Mouse (Mus musculus) midbrain, embryonic 13.5 days (tissue): ENCODE data around the gene Ttc25. TPM values are rescaled to one million over a fixed set of nuclear protein-coding genes. Genes with fewer than 3 reads are reported as not detected.
A peak's percentile ranks its signal among the peaks of the same experiment; 100 is the strongest.
"Not testable (repeated sequence)": the region's sequence is repeated elsewhere in the genome, so short reads cannot be mapped to it uniquely, and the experiment has no call there.

ENCODE experiments used
- ATAC-seq: fragments of 200-750 bp; cut with Nextera tagmentation; 2 replicates; pipeline ENCODE4 v1.8.0; 2017; ENCODE audit warnings: mild to moderate bottlenecking, moderate TSS enrichment, moderate library complexity
- H3K27ac ChIP-seq: fragments of 300-500 bp; sonication (generic); 2 replicates; pipeline ENCODE4 v1.5.1; 2015; ENCODE audit warnings: inconsistent platforms, mild to moderate bottlenecking, moderate library complexity
- H3K27me3 ChIP-seq: fragments of 300-500 bp; sonication (generic); 2 replicates; pipeline ENCODE4 v1.6.1; 2015; ENCODE audit warnings: mild to moderate bottlenecking, inconsistent platforms
- H3K36me3 ChIP-seq: fragments of 300-500 bp; sonication (generic); 2 replicates; pipeline ENCODE4 v1.6.1; 2015; ENCODE audit warnings: mild to moderate bottlenecking, inconsistent platforms
- H3K4me1 ChIP-seq: fragments of 300-500 bp; sonication (generic); replicated peaks from 2 replicates; pipeline ENCODE4 v1.6.1; 2015; ENCODE audit warnings: inconsistent platforms
- H3K4me2 ChIP-seq: fragments of 300-500 bp; sonication (generic); replicated peaks from 2 replicates; pipeline ENCODE4 v1.6.1; 2015; ENCODE audit warnings: moderate library complexity, mild to moderate bottlenecking, inconsistent platforms
- H3K4me3 ChIP-seq: fragments of 300-500 bp; sonication (generic); replicated peaks from 2 replicates; pipeline ENCODE4 v1.5.1; 2015; ENCODE audit warnings: mild to moderate bottlenecking, inconsistent platforms
- H3K9ac ChIP-seq: fragments of 300-500 bp; sonication (generic); replicated peaks from 2 replicates; pipeline ENCODE4 v1.6.1; 2015; ENCODE audit warnings: mild to moderate bottlenecking, inconsistent platforms
- H3K9me3 ChIP-seq: fragments of 300-500 bp; sonication (generic); 2 replicates; pipeline ENCODE4 v1.6.1; 2016; ENCODE audit warnings: mild to moderate bottlenecking, inconsistent platforms
- WGBS: fragments of 180-500 bp; shearing (Covaris S2); methylation state at CpG from one replicate; pipeline ENCODE4 v1.1.7; 2015; 5-methylcytosine and 5-hydroxymethylcytosine counted together
- polyA plus RNA-seq: library from polyadenylated mRNA; unstranded; fragments of >200 nt; fragmentation: Nextera tagmentation; extraction: Ambion mirVana; gene quantifications from 2 replicates; pipeline ENCODE4 v1.2.1, GENCODE M21; 2015

Ttc25 gene
- polyA plus RNA-seq, 1 experiment from 2014 or later = 3.0 TPM

DNA sequence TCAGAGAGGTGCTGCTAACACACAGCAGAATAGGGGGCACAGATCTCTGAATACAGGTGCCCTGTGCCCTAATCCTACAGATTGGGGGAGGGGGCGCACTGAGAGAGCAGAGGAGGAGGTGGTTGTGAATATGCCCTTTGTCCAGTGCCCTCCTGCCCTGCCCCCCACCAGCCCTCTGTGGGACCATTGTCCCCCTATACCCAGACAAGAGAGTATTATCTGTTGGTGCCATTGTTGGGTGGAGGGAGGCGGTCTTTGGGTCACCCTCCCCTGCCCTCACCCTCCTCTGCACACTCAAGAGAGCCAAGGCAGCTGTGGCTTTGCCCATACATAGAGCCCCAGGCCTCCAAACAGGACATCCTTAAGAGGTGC, 30.1 kb downstream of the Ttc25 start:
- Histone ChIP-seq H3K4me1 (peaks cover 28% of the 10 kb centered on the region), H3K27me3 (peaks cover 11% of the 10 kb centered on the region; the same call in 1 of the 2 replicates)
- ATAC-seq = peak; percentile 28

DNA sequence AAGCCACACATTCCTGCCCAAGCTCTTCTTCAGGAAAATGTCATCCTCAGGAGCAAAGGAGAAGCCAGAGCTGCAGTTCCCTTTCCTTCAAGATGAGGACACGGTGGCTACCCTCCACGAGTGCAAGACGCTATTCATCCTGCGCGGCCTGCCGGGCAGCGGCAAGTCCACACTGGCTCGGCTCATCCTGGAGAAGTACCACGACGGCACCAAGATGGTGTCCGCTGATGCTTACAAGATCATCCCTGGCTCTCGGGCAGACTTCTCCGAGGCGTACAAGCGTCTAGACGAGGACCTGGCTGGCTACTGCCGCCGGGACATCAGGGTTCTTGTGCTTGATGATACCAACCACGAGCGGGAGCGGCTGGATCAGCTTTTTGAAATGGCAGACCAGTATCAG, 30.8 kb downstream of the Ttc25 start:
- WGBS = 75% methylated on average over 21 of the region's 21 CpGs
- no peak for ATAC-seq
- Histone ChIP-seq H3K27me3 (peaks cover 11% of the 10 kb centered on the region; the same call in 1 of the 2 replicates), H3K9ac (0 out of 2 replicates have a peak overlapping the region, but pooled peaks have one; percentile 8), H3K4me2 (no peak overlapping the region), H3K27ac (no peak overlapping the region), H3K4me3 (no peak overlapping the region), H3K36me3 (peaks cover 31% of the 10 kb centered on the region), H3K4me1 (peaks cover 21% of the 10 kb centered on the region), H3K9me3 (no peaks in the 10 kb centered on the region)

More for the DNA sequence above, 30.1 kb downstream of the Ttc25 start:
- H3K36me3 ChIP-seq = peaks cover 23% of the 10 kb centered on the region
- peak overlapping the region; percentile 60 for H3K4me3 ChIP-seq
- H3K27ac ChIP-seq = peak overlapping the region; percentile 16; the same call in 1 of the 2 replicates
- peak overlapping the region; percentile 83 for H3K4me2 ChIP-seq
- no peaks in the 10 kb centered on the region for H3K9me3 ChIP-seq
- whole genome bisulfite sequencing = 25% methylated on average over 2 of the region's 2 CpGs
- peak overlapping the region; percentile 65 for H3K9ac ChIP-seq

DNA sequence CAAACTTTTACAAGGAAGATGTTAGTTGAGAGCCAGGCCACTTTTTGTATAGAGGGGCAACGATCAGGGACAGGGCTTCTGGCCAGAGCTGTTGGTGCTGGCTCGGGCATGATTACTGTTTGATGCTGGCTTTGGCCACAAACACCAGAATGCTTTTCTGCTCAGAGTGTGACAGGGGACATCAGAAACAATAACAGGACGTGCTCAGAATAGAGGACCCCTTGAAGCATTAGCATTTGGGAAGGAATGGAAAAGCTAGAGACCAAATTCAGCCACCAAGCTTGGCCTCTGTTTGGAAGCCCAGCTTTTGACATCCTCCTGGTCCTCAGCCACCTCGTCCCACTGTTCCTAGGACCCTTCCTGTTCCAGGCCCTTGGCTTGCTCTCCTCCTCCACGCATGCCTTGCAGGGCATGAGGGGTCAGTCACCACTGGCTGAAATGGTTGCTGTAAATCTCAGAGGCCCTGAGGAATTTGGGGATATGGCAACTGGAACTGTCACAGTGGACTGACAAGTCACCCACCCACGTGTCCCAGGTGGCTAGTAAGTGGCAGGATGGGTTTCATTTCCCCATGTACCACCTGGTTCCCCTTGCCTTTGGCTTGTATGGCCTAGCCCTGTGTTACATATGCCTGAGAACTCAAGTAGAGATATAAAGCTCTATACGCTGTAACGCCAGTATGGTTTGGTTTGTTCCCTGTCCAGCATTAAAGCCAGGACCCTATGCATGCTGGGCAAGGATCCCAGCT, 32.6 kb downstream of the Ttc25 start:
- ATAC-seq = no peak
- H3K4me1 ChIP-seq = peaks cover 19% of the 10 kb centered on the region
- H3K4me2 ChIP-seq = no peak overlapping the region
- H3K9ac ChIP-seq = no peak overlapping the region
- no peaks in the 10 kb centered on the region for H3K27me3 ChIP-seq
- H3K27ac ChIP-seq = peak overlapping the region; percentile 30; the same call in 1 of the 2 replicates
- WGBS = 84% methylated on average over 8 of the region's 8 CpGs
- peaks cover 49% of the 10 kb centered on the region for H3K36me3 ChIP-seq
- H3K4me3 ChIP-seq = no peak overlapping the region
- H3K9me3 ChIP-seq = no peaks in the 10 kb centered on the region

DNA sequence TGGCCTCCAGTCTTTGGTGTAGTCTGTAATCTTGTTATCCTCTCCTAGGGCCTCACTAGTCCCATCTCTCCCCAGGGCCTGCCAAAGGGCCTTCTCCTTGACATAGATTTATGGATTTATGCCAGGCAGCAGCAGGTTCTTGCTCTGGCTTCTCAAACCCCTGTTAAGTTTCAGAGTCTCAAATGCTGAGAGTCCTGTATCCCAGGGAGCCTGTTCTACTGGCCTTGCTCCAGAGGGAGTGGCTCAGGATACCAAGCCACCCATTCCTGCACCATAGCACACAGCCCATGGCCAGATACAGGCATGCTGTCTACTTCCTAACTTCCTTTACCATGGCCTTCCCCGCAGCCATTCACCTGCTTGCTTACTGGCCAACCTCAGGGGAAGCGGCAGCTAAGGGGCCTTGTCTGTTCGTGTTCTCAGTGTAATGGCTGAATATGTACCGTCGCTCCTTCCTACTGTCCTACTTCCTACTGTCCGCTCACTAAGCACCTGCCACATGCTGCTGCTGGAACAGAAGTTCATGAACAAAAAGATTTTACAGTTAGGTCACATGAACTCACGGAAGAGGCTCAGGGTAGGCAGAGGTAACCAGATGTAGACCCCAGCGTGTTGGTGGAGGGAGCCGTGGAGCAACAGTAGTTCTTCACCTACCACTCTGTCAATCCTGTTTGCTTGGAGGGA, 33.9 kb downstream of the Ttc25 start:
- H3K9me3 ChIP-seq = no peaks in the 10 kb centered on the region
- H3K4me1 ChIP-seq = peaks cover 19% of the 10 kb centered on the region
- 93% methylated on average over 9 of the region's 9 CpGs for WGBS
- H3K9ac ChIP-seq = no peak overlapping the region
- peaks cover 61% of the 10 kb centered on the region for H3K36me3 ChIP-seq
- ATAC-seq = no peak
- no peak overlapping the region for H3K4me2 ChIP-seq
- H3K27me3 ChIP-seq = no peaks in the 10 kb centered on the region
- H3K4me3 ChIP-seq = no peak overlapping the region
- no peak overlapping the region for H3K27ac ChIP-seq

DNA sequence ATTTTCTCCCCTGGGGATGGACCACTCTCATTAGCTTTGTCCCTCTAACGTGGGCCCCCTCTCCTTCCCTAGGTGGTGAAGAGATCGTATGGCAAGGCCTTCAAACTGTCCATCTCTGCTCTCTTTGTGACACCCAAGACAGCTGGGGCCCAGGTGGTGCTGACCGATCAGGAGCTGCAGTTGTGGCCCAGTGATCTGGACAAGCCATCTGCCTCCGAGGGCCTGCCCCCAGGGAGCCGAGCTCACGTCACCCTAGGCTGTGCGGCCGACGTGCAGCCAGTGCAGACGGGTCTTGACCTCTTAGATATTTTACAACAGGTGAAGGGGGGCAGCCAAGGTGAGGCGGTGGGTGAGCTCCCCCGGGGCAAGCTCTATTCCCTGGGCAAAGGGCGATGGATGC, 34.9 kb downstream of the Ttc25 start:
- WGBS = 93% methylated on average over 13 of the region's 13 CpGs
- peaks cover 71% of the 10 kb centered on the region for H3K36me3 ChIP-seq
- H3K4me2 ChIP-seq = no peak overlapping the region
- H3K9me3 ChIP-seq = no peaks in the 10 kb centered on the region
- no peaks in the 10 kb centered on the region for H3K27me3 ChIP-seq
- H3K4me1 ChIP-seq = peaks cover 12% of the 10 kb centered on the region
- no peak overlapping the region for H3K9ac ChIP-seq
- no peak overlapping the region for H3K4me3 ChIP-seq
- H3K27ac ChIP-seq = no peak overlapping the region
- ATAC-seq = no peak

DNA sequence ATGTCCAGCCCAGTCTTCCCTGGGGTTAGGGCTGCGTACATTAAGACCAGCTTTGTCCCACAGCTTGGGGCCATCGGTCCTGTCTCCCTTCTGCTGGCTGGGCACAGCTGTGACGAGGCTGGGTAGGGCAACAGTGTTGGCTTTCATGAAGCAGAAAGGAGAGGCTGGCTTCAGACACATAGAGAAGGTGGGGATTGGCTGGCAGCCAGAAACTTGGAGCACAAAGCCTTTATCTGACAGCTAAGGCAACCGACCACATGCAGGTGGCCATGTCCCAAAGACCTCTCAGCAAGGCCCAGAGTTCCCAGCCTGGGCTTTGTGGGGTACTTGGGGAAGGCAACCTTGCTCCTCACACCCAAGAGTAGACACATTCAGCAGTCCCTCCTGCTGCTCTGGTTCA, 36.3 kb downstream of the Ttc25 start:
- WGBS = 77% methylated on average over 4 of the region's 4 CpGs
- H3K4me3 ChIP-seq = no peak overlapping the region
- 0 out of 2 replicates have a peak overlapping the region, but pooled peaks have one; percentile 7 for H3K27ac ChIP-seq
- H3K9me3 ChIP-seq = no peaks in the 10 kb centered on the region
- no peaks in the 10 kb centered on the region for H3K27me3 ChIP-seq
- no peak overlapping the region for H3K4me2 ChIP-seq
- H3K36me3 ChIP-seq = peaks cover 86% of the 10 kb centered on the region
- ATAC-seq = no peak; the same call in 1 of the 2 replicates
- no peaks in the 10 kb centered on the region for H3K4me1 ChIP-seq
- no peak overlapping the region for H3K9ac ChIP-seq

DNA sequence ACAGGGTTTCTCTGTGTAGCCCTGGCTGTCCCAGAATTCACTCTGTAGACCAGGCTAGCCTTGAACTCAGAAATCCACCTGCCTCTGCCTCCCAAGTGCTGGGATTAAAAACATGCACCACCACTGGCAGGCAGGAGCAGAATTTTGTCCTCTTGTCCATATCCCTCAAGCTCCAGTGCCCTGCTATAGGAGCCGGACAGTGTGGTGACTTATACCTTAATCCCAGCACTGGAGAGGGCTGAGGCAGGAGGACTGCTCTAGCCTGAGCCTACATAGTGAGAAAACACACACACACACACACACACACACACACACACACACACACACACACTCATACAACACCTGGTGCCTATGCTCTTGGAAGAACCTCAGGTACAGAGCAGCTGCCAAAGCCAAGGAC, 37.0 kb downstream of the Ttc25 start:
- H3K4me3 ChIP-seq, H3K4me2 ChIP-seq, H3K9ac ChIP-seq, H3K27me3 ChIP-seq, ATAC-seq, H3K27ac ChIP-seq, H3K4me1 ChIP-seq, H3K9me3 ChIP-seq: not testable (repeated sequence)
- WGBS = 90% methylated on average over 1 of the region's 1 CpGs
- peaks cover 93% of the 10 kb centered on the region for H3K36me3 ChIP-seq

DNA sequence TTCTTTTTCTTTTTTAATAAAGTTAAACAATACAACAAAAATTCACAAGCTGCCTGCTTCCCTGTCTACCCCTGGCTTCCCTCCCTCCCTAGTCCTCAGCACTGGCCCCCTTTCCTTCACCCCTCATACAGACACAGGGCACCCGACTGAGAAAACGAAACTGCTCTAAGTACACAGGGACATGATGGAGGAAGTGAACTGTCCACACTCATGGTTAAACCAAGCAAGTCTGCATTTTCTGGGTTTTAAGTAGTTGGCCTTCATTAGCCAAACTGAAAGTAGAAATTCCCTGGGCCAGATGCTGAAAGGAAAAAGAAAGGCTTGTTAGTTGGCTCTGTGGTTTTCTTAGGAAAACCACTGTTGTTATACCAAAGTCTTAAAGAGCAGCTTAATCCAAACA, 37.4 kb downstream of the Ttc25 start:
- Histone ChIP-seq H3K27ac (no peak overlapping the region), H3K9me3 (no peaks in the 10 kb centered on the region), H3K9ac (no peak overlapping the region), H3K4me3 (no peak overlapping the region), H3K4me1 (no peaks in the 10 kb centered on the region), H3K36me3 (peaks cover 97% of the 10 kb centered on the region), H3K27me3 (no peaks in the 10 kb centered on the region), H3K4me2 (no peak overlapping the region)
- WGBS = 94% methylated on average over 2 of the region's 2 CpGs
- no peak for ATAC-seq

DNA sequence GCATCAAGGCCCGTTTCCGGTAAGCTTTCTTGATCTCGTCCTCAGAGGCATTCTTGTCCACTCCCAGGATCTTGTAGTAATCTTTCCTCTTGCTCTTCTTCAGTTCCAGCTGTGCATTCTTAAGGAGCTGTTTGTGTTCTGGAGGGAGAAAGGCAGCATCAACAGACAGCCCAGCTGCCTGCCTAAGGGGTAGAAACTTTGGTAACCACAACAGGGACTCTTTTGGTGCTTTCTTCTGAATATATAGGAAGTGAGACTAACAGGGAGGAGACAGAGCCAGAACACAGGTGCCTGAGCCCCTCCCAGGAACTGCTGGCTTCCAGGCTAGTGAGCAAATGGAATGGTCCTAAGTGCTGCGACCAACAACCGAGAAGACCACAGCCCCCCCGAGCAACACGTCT, 39.2 kb downstream of the Ttc25 start:
- WGBS = 89% methylated on average over 7 of the region's 7 CpGs
- H3K27me3 ChIP-seq = no peaks in the 10 kb centered on the region
- no peak overlapping the region for H3K9ac ChIP-seq
- H3K36me3 ChIP-seq = peaks cover 100% of the 10 kb centered on the region
- ATAC-seq = no peak
- H3K4me1 ChIP-seq = no peaks in the 10 kb centered on the region
- H3K9me3 ChIP-seq = no peaks in the 10 kb centered on the region
- H3K4me3 ChIP-seq = no peak overlapping the region
- H3K4me2 ChIP-seq = no peak overlapping the region
- H3K27ac ChIP-seq = no peak overlapping the region

DNA sequence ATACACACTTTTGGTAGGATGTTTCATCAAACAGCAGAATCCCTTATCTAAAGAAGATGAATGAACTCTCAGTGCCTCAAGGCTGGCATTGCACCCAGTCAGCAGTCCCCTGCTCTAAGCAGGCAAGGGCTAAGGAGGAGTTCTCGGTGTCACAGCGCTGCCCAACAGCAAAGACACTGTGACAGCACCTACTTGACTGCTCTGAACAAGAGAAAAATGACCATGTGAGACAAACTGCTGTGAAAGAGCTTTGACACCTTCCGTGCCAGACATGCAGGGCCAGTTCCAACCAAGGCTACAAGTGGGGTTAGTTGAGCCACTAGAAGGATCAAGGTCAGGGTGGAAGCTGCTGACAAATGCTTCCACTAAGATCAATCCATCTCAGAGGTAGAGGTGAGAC, 39.7 kb downstream of the Ttc25 start:
- Histone ChIP-seq H3K4me3 (no peak overlapping the region), H3K27me3 (no peaks in the 10 kb centered on the region), H3K4me2 (no peak overlapping the region), H3K4me1 (no peaks in the 10 kb centered on the region), H3K9me3 (no peaks in the 10 kb centered on the region), H3K9ac (no peak overlapping the region), H3K27ac (no peak overlapping the region), H3K36me3 (peaks cover 100% of the 10 kb centered on the region)
- WGBS = 98% methylated on average over 3 of the region's 3 CpGs
- ATAC-seq = no peak

DNA sequence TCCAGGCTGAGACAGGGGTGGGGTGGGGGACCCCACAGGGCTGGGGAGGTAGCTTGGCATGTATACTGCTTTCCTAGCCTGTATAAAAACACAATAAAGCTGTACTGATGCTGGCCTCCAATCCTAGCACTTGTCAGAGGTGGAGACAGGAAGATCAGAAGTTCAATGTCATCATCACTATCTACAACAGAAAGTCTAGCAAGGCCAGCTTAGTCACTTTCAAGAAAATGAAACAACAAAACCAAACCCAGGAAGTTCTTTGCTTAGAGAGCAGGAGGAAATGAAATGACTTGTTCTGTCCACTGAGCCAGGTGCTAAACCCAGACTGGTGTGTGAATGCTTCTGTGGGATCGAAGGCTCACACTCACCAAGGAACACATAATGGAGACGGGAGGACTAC, 43.1 kb downstream of the Ttc25 start:
- Histone ChIP-seq H3K9me3 (no peaks in the 10 kb centered on the region), H3K27me3 (no peaks in the 10 kb centered on the region), H3K9ac (no peak overlapping the region), H3K4me3 (no peak overlapping the region), H3K36me3 (peaks cover 100% of the 10 kb centered on the region), H3K27ac (no peak overlapping the region), H3K4me2 (no peak overlapping the region), H3K4me1 (no peaks in the 10 kb centered on the region)
- 97% methylated on average over 2 of the region's 2 CpGs for WGBS
- no peak for ATAC-seq

DNA sequence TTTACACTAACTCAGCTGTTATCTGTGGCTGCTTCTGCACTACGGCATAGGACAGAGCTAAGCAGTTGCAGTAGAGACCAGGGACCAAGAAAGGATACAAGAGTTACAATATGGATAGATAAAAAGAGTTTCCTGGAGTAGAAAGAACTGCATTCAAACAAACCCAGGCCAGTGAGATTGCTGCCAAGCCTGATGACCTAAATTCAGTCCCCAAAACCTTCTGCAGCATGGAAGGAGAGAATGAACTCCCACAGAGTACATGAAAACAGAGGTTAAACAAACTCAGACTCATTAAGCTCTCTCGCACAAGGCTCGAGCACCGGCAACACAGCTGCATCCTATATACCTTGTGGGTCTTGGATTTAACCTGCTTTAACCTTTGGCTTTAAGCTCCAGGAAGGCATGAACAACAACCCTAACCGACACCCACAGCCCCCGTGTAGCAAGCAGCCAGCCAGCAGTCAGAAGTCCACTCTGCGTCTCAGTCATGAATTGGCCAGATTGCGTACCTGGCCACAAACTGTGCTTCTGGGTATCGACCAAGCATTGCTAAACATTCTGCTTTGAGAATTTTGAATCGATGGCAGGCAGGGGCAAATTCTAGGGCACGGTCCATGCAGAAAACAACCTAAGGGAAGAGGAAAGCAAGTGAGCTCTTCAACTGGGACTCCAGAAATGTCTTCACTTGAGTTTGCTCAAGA, 47.1 kb downstream of the Ttc25 start:
- ATAC-seq = no peak
- peaks cover 100% of the 10 kb centered on the region for H3K36me3 ChIP-seq
- H3K9me3 ChIP-seq = no peaks in the 10 kb centered on the region

More for the DNA sequence above, 47.1 kb downstream of the Ttc25 start:
- Histone ChIP-seq H3K27me3 (no peaks in the 10 kb centered on the region), H3K9ac (no peak overlapping the region), H3K4me3 (no peak overlapping the region), H3K4me1 (no peaks in the 10 kb centered on the region), H3K4me2 (no peak overlapping the region), H3K27ac (no peak overlapping the region)
- 94% methylated on average over 11 of the region's 11 CpGs for WGBS
